Mouse (Mus musculus): Measurements from ENCODE around the gene Ccdc12.

The Ccdc12 gene

DNA sequence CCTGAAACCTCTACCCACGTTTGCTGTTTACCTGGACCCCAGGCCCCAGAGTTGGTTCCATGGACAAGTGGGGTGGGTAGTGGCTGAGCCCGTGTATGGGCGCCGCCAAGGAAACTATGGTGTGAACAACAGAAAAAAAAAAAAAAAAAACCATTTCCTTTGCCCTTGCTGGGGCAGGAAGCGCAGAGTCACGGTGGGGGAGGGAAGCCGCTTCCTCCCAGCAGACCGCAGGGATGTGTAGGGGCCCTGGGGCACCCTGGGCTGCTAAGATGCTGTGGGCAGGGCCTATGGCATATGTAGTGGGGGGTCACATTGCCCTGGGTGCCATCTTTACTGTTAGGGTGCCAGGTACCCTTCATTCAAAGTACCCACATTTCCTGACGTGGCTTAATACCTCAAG, 11.1 kb upstream of the Ccdc12 start:
- no peak for DNase-seq (ENCODE audit: low spot score)

DNA sequence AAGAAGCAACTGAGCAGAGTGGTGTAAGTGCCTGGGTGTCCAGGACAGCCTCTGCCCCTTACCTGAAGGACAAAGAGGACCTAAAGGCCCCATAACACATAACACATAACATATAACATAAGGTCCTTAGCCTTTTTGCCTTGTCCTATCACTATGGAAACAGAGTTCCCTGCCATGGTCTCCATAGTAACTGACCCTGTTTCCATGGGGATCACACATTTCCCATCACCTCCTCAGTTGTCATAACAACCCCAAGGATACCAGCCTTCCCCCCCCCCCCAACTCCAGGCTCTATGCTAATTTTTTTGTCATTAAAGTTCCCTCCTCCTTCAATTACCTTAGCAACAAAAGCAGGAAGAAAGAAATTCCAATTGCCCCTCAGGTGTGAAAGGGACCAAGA, 6.5 kb upstream of the Ccdc12 start:
- DNase-seq (ENCODE audit: low spot score), result no peak

DNA sequence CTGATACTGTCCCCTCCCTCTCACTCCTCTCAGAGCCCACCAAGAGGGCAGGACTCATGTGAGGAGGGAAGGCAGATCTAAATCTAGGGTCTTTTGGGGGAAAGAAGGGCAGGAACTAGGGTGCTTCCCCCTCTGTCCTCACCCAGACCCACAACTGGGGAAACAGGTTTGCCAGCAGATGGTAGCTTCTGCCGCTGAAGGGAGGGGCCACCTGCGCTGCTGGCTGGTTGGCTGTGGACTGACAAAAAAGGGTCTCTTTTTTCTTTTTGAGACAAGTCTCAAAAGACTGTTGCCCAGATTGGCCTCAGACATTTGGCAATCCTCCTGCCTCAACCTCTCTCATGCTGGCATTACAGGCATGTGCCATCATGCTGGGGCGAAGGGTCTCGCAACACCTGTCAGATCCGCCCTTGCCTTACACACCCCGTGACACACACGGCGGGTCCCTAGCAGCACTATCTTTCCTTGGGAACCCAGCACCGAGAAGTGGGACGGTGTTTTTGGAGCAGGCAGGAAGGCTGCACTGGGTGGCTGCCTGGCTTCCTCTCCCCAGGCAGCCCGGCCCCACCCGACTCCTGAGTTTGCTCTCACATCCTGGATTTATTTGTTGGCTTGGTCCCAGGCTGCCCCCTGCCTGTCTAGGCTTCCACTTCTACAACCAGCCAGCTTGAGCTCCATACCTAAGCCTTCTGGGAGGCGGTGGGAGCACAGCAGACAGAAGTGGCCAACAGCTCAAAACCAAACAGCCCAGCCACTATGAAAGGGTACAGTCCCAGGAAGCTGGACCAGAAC, 4.2 kb upstream of the Ccdc12 start:
- no peak for DNase-seq (ENCODE audit: low spot score)

DNA sequence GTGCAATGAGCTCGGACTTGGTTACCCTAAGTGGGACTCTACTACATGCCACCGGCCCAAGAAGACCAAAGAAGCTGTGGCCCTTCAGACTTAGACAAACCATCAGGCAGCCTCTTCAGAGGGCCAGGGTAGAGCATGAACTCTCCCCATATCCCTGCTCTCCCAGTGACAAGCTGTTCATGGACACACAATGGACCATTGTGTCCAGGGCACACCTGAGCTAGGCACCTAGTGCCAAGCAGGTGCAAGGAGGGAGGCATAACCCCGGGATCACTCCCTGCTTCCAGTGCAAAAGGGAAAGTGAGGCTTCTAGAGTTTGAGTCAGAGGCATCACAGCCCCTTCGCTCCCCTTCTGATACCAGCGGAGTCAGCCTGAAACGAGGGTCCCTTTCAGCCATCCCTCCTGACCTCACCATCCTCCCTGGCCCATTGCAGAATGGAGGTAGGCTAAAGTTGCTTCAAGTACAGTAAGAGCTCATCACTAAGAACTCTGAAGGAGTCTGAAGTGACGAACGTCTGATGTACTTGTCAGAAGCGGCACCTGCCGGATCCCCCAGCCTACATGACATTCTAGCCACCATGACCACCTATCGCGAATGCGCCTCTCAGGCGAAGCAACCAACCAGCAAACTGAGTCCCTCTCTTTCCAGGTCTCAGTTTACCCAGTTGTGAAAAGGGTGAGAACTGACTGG, 3.2 kb upstream of the Ccdc12 start:
- DNase-seq (ENCODE audit: low spot score), result no peak

DNA sequence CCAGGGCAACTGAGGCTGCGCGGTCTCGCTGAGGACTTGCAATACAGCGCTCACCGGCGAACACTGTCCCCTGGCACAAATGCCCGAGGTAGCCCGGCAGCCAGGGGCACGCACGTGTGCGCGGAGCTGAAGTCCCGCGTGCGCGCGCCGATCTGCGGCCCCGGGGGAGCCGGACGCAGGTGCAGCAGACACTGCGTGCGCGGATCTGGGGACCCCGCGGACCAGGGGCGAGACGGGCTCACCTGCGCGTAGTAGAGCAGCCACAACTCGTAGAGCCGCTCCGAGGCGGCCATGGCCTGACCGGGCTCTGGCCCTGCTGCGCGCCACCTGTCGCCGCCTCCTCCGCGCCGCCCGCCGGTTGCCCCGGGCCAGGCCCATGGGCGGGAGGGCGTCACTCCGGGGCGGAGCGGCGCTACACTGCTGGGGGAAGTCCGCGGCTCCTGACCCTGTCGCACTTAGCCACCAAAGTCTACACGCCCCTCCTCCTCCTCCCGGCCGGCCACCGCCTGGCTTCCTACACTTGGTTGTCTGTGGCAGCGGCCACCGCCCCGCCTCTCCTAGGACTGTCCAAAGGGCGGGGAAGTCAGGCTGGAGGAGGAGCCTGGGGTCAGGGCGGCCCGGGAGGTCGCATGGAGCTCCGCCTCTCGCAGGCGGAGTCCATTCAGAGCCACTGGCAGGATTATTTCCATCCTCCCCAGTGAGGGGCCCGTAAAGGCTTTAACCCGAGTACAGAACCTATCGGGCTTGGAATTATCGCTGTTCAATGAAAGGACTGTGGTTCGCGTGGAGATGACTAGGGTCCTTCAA, 2.4 kb upstream of the Ccdc12 start, which contains the start of gene Nbeal2:
Gene Nbeal2 (minus strand): TSS at position 507 of the 807 bp plus-strand sequence.
- DNase-seq (ENCODE audit: low spot score), result peak; percentile 61

DNA sequence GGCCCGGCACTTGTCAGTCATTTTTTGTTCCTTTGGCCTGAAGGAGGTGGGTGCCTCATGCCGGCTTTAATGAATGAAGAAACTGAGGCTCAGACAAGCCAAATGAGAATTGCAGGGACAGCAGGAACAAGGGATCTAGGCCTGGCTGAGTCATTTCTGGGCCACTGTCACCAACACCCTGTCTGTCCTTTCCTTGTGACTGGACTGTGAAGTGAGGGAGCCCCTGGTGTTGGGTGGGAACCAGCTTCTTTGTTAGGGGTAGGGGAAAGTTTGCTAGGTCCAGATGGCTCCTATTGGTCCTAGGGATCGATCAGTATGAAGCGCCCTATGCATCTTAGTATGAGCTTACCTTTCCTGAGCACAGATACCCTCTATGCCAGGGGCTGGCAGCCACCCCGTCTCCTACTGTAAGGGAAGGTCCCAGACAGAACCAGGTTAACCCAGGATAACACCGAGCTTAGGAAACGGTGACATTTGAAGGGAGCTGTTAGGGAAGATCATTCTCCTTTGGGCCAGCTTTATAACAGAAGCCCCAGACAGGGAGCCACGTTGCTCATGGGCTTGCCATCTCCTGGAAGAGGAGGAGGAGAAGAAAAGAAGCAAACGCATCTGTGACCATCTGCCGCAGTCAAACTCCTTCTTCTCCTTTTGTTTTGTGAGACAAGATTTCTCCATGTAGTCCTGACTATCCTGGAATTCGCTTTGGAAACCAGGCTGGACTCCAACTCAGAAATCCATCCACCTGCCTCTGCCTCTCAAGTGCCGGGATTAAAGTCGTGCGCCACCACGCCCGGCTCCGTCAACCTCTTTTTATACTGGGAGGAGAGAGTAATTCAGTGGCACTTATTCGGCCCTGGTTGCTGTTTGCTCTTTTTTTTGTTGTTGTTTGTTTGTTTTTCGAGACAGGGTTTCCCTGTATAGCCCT, 1.3 kb upstream of the Ccdc12 start:
- DNase-seq (ENCODE audit: low spot score), result no peak

DNA sequence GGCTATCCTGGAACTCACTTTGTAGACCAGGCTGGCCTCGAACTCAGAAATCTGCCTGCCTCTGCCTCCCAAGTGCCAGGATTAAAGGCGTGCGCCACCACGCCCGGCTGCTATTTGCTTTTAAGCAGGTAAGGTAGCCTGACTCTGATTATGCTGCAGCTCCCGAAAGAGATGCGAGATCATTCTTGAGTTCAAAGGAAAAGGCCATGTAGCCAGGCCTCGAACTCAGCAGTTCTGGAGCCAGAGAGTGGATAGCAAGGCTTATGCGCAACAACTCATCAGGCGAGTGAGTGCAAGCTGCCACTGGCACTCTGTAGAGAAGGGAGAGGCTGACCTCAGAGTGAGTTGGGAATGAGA, 674 bp upstream of the Ccdc12 start:
- DNase-seq (ENCODE audit: low spot score), result no peak

DNA sequence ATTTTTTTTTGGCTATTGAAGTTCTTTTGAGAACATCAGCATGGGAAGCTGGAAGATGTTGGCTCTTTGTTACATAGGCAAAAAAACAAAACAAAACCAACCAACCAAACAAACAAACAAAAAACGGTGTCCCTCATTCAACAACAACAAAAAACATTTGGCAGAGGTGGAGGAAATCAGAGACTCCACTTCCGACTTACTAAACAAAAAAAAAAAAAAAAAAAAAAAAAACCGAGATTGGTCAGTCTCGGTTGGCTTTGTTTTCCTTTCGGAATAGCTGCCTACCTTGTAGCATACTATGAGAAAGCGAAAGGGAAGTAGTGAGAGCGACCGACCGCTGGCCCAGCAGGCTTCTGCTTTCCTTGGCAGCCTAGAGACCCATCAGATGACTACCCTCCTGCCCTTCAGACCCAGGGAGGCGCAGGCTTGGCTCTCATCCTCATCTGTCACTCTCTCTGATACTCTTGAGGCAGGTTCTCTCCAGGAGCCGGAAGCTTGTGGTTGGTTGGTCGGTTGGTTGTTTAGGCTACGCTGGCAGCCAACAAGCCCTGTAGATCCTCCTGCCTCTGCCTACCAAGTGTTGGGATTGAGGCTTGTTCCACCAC, 1.3 kb downstream of the Ccdc12 start:
- DNase-seq (ENCODE audit: low spot score), result no peak

DNA sequence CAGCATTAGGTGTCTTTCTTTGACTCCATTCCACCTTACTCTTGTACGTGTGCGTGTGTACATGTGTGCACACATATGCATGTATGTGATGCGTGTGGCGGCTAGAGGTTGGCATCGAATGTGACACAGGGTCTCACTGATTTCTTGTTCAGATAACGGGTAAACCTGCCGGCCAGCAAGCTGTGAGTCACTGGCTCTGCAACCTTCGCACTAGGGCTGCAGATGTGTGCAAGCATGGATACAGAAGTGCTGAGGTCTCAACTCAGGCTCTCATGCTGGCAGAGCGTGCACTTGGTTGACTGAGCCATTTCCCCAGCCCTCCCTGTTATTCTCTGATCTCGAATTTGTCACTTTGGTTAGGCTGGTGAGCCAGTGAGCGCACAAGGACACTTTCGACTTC, 3.2 kb downstream of the Ccdc12 start:
- no peak for DNase-seq (ENCODE audit: low spot score)

DNA sequence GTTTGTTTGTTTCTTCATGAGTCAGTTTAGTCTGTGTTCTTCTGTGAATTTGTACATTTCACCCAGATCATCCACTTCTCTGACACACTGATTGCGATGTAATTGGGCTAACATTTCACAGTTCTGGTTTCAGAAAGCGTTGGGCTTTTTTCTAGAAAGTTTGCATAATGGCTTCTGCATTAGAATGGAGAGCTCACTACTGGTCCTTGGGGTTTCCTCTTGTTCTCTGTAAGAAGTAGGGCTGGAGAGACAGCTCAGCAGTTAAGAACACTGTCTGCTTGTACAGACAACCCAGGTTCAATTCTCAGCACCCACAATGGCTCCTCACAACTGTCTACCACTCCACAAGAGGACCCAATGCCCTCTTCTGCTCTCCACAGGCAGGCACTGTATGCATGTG, 3.9 kb downstream of the Ccdc12 start:
- DNase-seq (ENCODE audit: low spot score), result no peak

DNA sequence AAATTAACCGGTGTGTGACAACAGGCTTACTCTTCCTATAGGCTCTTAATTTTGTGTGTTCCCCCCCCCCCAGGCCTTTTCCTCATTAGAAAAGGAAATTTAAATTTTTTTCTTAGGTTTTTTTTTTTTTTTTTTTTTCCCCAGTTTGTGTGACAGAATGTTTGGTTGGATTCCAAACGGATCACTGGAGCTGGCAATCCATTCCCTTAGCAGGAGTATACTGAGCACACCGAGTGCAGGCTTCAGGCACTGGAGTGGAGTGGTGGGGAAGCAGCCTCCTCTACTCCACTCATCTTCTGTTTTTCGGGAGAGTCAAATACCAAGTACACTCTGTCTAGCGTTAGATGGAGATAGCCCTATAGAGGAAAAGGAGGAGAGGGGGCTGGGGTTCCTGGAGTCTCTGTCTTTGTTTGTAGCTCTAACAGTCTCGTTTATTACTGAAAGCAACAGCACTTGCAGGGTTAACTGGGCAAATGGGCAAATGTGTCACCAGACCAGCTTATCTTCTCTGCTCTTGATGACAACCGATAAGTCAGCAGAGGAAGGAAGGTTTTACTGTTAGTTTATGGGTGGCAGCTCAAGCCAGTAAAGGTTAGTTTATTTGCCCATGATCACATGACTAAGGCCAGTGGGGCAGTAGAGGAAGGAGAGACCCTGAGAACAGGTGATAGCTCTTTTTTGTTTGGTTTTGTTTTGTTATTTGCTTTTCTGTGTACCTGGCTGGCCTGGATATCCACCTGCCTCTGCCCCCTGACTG, 4.7 kb downstream of the Ccdc12 start:
- no peak for DNase-seq (ENCODE audit: low spot score)

DNA sequence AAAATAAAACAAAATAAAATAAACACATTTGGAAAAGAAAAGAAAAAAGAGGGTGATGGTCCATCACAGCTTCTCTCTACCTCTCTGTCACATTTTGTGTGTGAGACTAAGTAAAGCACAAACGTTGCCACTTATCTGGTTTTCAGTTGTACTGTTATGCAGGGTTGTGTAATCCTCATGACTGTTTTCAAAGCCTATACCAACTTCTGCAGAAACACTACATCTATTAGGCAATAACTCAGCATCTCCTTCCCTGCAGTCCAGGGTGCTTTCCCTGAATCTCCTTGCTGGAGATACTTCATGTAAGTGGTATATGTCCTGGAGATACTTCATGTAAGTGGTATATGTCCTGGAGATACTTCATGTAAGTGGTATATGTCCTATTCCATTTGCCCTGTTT, 6.5 kb downstream of the Ccdc12 start:
- no peak for DNase-seq (ENCODE audit: low spot score)

DNA sequence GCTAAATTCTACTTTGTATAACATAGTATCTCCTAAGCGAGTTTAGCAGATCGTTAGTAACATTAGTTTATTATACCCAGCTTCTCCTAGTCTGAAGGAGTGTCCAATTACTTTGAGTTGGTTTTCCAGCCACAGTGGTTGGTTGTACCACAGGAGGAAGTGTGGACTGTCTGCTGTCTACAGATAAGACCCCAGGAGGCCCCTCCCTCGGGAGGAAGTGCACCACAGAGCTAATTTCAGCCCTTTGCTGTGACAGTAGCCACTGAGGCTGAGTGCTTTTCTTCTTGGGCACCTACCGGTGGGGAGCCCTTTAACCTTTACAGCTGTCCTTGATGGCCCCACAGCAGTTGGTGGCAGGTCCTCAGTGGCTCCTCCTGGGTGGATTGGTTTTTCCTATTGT, 9.6 kb downstream of the Ccdc12 start:
- DNase-seq (ENCODE audit: low spot score), result no peak

DNA sequence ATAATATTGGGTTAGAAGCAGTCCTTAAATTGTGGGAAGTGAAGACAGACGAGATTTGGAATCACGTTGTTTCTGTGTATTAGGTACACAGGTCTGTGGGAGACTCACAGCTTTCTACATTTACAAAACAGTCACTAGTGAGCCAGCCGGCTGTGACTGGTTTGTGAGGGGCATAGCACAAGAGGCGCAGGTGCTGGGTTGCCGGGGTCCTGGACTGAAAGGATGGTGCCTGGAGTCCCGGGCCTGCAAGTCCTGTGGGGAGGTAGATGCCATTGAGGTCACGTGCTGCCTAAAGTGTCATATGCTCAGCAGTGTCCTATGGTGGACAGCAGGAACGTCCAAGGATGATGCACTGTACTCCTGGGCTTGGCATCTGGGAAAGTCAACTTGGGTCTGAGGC, 10.1 kb downstream of the Ccdc12 start:
- DNase-seq (ENCODE audit: low spot score), result no peak

DNA sequence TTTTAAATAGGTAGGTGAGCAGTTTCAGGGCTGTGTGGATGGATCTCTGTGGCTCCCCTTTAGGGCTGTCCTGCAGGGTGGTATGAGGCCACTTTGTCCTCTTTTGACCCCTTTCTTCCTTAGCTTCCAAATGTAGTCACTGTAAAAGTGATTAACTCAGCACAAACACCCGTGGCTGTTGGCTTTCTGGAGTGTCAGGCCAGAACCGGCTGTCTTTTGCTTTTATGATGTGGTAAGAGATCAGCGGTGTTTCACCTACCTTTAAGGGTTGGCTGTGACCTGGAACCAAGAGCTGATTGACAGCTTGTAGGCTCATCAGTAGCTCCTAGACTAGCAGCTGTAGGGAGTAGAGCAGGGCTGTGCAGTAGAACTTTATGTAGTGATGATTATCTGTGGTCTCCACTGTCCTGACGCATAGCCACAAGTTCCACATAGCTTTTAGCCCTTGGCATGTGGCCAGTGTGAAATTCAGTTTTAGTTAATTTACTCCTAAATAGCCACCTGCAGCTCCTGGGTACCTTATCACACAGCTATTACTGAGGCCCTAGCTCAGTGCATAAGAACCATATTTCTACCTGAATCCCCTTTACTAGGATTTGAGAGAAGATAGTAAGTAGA, 11.0 kb downstream of the Ccdc12 start:
- DNase-seq (ENCODE audit: low spot score), result no peak

DNA sequence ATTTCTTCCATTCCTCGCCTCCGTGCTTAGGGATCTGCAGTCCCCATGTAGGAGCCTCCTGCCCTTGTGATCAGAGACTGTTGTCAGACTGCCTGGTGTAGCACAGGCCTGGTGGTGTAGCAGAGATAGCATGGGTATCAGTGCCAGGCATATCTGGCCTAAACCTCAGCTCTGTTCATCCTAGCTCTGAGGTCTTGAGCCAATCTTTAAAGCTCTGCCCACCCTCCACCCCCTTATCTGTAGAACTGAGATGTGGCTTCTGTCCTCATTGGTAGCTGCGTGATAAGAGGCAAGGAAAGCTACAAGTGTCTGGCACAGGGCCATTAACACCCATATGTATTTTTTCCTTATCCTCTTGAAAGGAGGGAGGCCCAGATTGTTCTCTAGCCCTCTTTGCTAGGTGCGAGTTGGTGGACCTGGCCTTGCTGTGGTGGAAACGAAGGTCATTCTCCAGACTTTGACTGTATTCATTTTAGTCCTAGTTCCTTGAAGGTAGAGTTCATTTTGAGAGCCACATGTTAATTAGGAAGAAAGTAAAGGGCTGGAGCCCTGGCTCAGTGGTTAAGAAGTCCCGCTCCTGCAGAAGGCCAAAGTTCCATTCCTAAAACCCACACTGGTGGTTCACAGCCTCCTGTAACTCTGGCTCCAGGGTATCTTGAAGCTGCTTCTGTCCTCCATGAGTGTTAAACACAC, 12.4 kb downstream of the Ccdc12 start:
- no peak for DNase-seq (ENCODE audit: low spot score)

DNA sequence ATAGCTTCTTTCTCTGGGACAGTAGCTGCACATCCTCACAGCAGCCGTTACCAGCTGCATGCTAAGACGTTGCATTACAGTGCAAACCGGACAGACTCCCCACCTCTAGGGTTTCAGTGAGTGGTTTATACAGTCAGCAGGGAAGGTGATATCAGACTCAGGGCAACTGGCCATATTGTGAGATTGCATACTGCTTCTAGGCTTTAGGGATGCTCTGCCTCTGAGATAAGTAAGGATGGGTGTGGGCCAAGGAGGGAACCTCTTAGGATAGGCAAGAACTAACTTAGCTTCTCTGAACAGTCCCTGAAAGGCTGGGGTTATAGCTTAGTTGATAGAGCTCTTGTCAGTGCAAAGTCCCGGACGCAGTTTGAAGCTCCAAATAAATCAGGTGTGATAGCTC, 13.5 kb downstream of the Ccdc12 start:
- DNase-seq (ENCODE audit: low spot score), result no peak

DNA sequence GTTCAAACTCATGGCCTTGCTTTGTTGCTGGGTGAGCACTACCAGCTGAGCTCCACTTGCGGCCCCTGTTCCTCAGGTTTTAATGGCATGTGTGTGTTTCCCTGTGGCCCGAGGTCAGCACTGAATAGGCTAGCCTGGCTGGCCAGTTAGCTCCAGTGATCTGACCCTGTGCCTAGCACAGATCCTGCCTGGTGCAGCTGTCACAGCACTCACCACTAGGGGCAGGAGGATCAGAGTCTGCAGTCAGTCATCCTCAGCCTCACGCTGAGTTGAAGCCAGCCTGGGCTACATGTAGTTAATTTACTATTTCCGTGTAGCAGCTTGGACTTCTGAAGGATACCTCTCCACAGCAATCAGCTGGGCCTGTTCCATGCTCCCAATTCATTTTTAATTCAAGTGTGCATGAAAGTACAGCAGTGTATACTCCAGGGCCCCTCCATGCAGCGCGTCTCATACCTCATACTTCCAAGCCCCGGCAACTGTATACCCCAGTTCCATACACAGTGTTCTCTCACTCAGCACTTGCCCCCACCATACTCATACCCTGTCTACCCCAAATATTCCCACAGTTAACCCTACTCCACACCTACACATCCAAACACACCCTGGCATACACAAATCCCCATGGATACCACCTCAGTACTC, 16.3 kb downstream of the Ccdc12 start:
- no peak for DNase-seq (ENCODE audit: low spot score)

DNA sequence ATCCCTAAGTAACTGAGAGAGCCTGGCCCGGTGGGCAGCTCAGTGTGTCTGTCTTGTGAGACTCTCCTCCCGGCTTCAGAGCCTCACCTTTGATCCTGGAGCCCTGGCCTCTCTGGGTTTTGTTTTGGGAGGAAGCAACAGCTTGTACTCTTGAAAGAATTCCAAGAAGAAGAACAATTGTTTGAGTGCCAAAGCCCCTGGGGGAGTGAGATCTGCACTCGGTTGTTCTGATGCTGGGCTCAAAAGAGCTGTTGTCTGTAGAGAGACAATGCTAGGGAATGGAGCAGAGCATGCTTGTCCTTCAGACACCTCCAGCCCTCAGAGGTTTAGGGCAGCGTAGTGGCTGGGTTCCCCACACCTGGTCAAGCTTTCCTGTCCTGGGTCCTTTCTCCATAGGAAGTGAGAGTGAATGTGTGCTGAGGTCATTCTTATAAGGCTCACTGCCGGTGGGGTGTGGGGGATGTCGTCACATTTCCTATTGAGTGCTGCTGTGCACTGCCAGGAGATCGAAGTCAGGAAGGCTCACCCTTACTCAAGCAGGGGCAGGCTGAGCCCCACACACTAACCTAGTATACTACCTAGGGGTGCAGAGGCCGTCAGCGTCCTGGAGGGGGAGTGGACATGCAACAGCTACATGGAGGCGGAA, 16.9 kb downstream of the Ccdc12 start:
- no peak for DNase-seq (ENCODE audit: low spot score)

Data from layer of hippocampus, adult 9-10 months (tissue).